Mouse (Mus musculus) retina, postnatal 1 day (tissue): ENCODE measurements around the gene Ankrd63.
"Not testable (repeated sequence)": the region's sequence is repeated elsewhere in the genome, so short reads cannot be mapped to it uniquely, and the experiment has no call there.

Source experiments
- DNase-seq: peaks from one replicate; pipeline ENCODE4 v3.0.0-alpha.2; 2012

The Ankrd63 gene

GRCm38 (mm10) chr2:118658457-118658856 lies 45.3 kb downstream of the Ankrd63 start:
- no peak for DNase-seq

DNA sequence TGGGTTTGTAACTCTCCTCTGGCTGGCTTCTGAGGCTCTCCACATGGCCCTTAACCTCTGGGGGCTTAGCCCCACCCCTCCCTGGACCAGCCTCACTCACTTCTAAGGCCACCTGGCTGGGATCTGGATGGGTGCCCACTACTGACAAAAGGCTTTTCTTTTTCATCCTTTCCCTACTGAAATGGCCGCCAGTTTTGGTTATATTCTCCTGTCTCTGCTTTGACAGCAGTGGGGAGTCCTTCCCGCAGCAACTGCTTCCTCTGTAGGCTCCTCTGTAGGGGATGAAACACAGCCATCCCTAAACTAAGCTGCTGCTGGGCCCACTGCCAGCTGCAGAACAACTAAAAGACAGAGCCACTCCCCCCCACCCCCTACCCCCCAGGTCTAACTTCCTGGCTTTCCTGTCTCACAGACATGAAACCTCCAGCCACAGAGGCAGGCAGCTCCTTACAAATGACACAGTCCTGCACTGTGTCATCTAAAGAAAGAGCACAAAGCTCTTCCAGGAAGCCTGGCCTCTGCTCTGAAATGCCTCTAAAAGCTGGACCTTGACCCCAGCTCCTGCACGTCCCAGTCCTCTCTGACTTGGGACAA lies 47.0 kb downstream of the Ankrd63 start:
- DNase-seq, result peak; percentile 25

DNA sequence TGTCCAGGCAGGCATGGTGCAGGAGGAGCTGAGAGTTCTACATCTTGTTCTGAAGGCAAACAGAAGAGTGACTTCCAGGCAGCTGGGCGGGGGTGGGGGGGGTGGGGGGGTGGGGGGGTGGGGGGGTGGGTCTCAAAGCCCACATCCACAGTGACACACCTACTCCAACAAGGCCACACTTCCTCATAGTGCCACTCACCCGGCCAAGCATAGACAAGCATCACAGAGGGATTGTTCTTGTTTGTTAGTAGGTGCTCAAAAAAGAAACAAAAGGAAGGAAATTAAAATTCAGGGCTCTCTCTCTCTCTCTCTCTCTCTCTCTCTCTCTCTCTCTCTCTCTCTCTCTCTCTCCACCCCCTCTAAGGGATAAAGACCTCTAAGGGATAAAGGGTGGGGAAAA lies 53.1 kb downstream of the Ankrd63 start:
- DNase-seq, result not testable (repeated sequence)
